Mouse (Mus musculus): ENCODE data around the gene Higd1a. TPM values are rescaled to one million over a fixed set of nuclear protein-coding genes. Genes with fewer than 3 reads are reported as not detected.

The Higd1a gene
- polyA plus RNA-seq, 1 experiment from 2014 or later, result 186 TPM

GRCm38 (mm10) chr9:121869973-121870515 lies 11.9 kb upstream of the Higd1a start:
- H3K27me3 ChIP-seq (replicated peaks; ENCODE audit: control insufficient read depth, insufficient read depth, low read length), result no peaks in the 10 kb centered on the region
- ATAC-seq, result no peak
- H3K9me3 ChIP-seq (ENCODE audit: control insufficient read depth), result no peaks in the 10 kb centered on the region
- no peak overlapping the region for H3K9ac ChIP-seq (ENCODE audit: low read depth, low read length)
- 25% methylated on average over 4 of the region's 4 CpGs for WGBS
- TF ChIP-seq CTCF (IDR thresholded peaks at IDR 0.05; ENCODE audit: low read depth), result no peak
- H3K36me3 ChIP-seq (ENCODE audit: control insufficient read depth, insufficient read depth), result no peaks in the 10 kb centered on the region
- no peak overlapping the region for H3K4me3 ChIP-seq (ENCODE audit: low read depth, low read length)
- H3K4me1 ChIP-seq (replicated peaks; ENCODE audit: control insufficient read depth, insufficient read depth, low read length), result peaks cover 11% of the 10 kb centered on the region
- H3K4me2 ChIP-seq (replicated peaks; ENCODE audit: low read depth), result no peak overlapping the region
- no peak overlapping the region for H3K27ac ChIP-seq (ENCODE audit: low read depth, low read length)

- Histone ChIP-seq H3K27ac (ENCODE audit: low read depth, low read length) (no peak overlapping the region), H3K4me1 (replicated peaks; ENCODE audit: control insufficient read depth, insufficient read depth, low read length) (peaks cover 11% of the 10 kb centered on the region), H3K4me3 (ENCODE audit: low read depth, low read length) (no peak overlapping the region), H3K9ac (ENCODE audit: low read depth, low read length) (no peak overlapping the region), H3K9me3 (ENCODE audit: control insufficient read depth) (no peaks in the 10 kb centered on the region), H3K27me3 (replicated peaks; ENCODE audit: control insufficient read depth, insufficient read depth, low read length) (no peaks in the 10 kb centered on the region), H3K36me3 (ENCODE audit: control insufficient read depth, insufficient read depth) (no peaks in the 10 kb centered on the region), H3K4me2 (replicated peaks; ENCODE audit: low read depth) (no peak overlapping the region)
- no peak for TF ChIP-seq CTCF (IDR thresholded peaks at IDR 0.05; ENCODE audit: low read depth)
- no peak for ATAC-seq
- WGBS, result 88% methylated on average over 5 of the region's 5 CpGs
Measured at GRCm38 (mm10) chr9:121869432-121869831, 11.3 kb upstream of the Higd1a start.

GRCm38 (mm10) chr9:121868236-121868635 lies 10.1 kb upstream of the Higd1a start:
- WGBS, result 70% methylated on average over 6 of the region's 6 CpGs
- Histone ChIP-seq H3K4me2 (replicated peaks; ENCODE audit: low read depth) (no peak overlapping the region), H3K9me3 (ENCODE audit: control insufficient read depth) (no peaks in the 10 kb centered on the region), H3K4me1 (replicated peaks; ENCODE audit: control insufficient read depth, insufficient read depth, low read length) (peaks cover 11% of the 10 kb centered on the region), H3K27me3 (replicated peaks; ENCODE audit: control insufficient read depth, insufficient read depth, low read length) (no peaks in the 10 kb centered on the region), H3K4me3 (ENCODE audit: low read depth, low read length) (no peak overlapping the region), H3K9ac (ENCODE audit: low read depth, low read length) (no peak overlapping the region), H3K27ac (ENCODE audit: low read depth, low read length) (no peak overlapping the region), H3K36me3 (ENCODE audit: control insufficient read depth, insufficient read depth) (no peaks in the 10 kb centered on the region)
- TF ChIP-seq CTCF (IDR thresholded peaks at IDR 0.05; ENCODE audit: low read depth), result no peak
- no peak for ATAC-seq

- Histone ChIP-seq H3K4me3 (ENCODE audit: low read depth, low read length) (no peak overlapping the region), H3K4me1 (replicated peaks; ENCODE audit: control insufficient read depth, insufficient read depth, low read length) (peaks cover 11% of the 10 kb centered on the region), H3K36me3 (ENCODE audit: control insufficient read depth, insufficient read depth) (no peaks in the 10 kb centered on the region), H3K27ac (ENCODE audit: low read depth, low read length) (no peak overlapping the region), H3K27me3 (replicated peaks; ENCODE audit: control insufficient read depth, insufficient read depth, low read length) (no peaks in the 10 kb centered on the region), H3K9ac (ENCODE audit: low read depth, low read length) (no peak overlapping the region), H3K9me3 (ENCODE audit: control insufficient read depth) (no peaks in the 10 kb centered on the region), H3K4me2 (replicated peaks; ENCODE audit: low read depth) (no peak overlapping the region)
- TF ChIP-seq CTCF (IDR thresholded peaks at IDR 0.05; ENCODE audit: low read depth), result no peak
- WGBS, result 61% methylated on average over 6 of the region's 6 CpGs
- no peak for ATAC-seq
Measured at GRCm38 (mm10) chr9:121867632-121868031, 9.5 kb upstream of the Higd1a start.

GRCm38 (mm10) chr9:121865425-121866008 lies 7.4 kb upstream of the Higd1a start:
- ATAC-seq, result no peak
- peaks cover 3% of the 10 kb centered on the region; the same call in 1 of the 2 replicates for H3K4me1 ChIP-seq (replicated peaks; ENCODE audit: control insufficient read depth, insufficient read depth, low read length)

GRCm38 (mm10) chr9:121864837-121865236 lies 6.7 kb upstream of the Higd1a start:
- Histone ChIP-seq H3K9me3 (ENCODE audit: control insufficient read depth) (no peaks in the 10 kb centered on the region), H3K9ac (ENCODE audit: low read depth, low read length) (no peak overlapping the region), H3K4me2 (replicated peaks; ENCODE audit: low read depth) (no peak overlapping the region), H3K27me3 (replicated peaks; ENCODE audit: control insufficient read depth, insufficient read depth, low read length) (no peaks in the 10 kb centered on the region), H3K4me1 (replicated peaks; ENCODE audit: control insufficient read depth, insufficient read depth, low read length) (peaks cover under 1% of the 10 kb centered on the region; the same call in 1 of the 2 replicates), H3K4me3 (ENCODE audit: low read depth, low read length) (no peak overlapping the region), H3K36me3 (ENCODE audit: control insufficient read depth, insufficient read depth) (no peaks in the 10 kb centered on the region), H3K27ac (ENCODE audit: low read depth, low read length) (no peak overlapping the region)
- no peak for TF ChIP-seq CTCF (IDR thresholded peaks at IDR 0.05; ENCODE audit: low read depth)
- no peak for ATAC-seq
- 47% methylated on average over 4 of the region's 4 CpGs for WGBS

More at GRCm38 (mm10) chr9:121865425-121866008, 7.4 kb upstream of the Higd1a start:
- Histone ChIP-seq H3K36me3 (ENCODE audit: control insufficient read depth, insufficient read depth) (no peaks in the 10 kb centered on the region), H3K27ac (ENCODE audit: low read depth, low read length) (no peak overlapping the region), H3K9ac (ENCODE audit: low read depth, low read length) (no peak overlapping the region), H3K4me2 (replicated peaks; ENCODE audit: low read depth) (no peak overlapping the region), H3K27me3 (replicated peaks; ENCODE audit: control insufficient read depth, insufficient read depth, low read length) (no peaks in the 10 kb centered on the region), H3K9me3 (ENCODE audit: control insufficient read depth) (no peaks in the 10 kb centered on the region), H3K4me3 (ENCODE audit: low read depth, low read length) (no peak overlapping the region)
- TF ChIP-seq CTCF (IDR thresholded peaks at IDR 0.05; ENCODE audit: low read depth), result no peak
- 46% methylated on average over 3 of the region's 3 CpGs for WGBS

Measured in intestine, postnatal 0 days (tissue).